Mouse (Mus musculus): ENCODE measurements around the gene Hsph1. TPM values are rescaled to one million over a fixed set of nuclear protein-coding genes. Genes with fewer than 3 reads are reported as not detected.
A peak's percentile ranks its signal among the peaks of the same experiment; 100 is the strongest.

Hsph1 gene
- polyA plus RNA-seq, 1 experiment from 2014 or later = 13.4 TPM

DNA sequence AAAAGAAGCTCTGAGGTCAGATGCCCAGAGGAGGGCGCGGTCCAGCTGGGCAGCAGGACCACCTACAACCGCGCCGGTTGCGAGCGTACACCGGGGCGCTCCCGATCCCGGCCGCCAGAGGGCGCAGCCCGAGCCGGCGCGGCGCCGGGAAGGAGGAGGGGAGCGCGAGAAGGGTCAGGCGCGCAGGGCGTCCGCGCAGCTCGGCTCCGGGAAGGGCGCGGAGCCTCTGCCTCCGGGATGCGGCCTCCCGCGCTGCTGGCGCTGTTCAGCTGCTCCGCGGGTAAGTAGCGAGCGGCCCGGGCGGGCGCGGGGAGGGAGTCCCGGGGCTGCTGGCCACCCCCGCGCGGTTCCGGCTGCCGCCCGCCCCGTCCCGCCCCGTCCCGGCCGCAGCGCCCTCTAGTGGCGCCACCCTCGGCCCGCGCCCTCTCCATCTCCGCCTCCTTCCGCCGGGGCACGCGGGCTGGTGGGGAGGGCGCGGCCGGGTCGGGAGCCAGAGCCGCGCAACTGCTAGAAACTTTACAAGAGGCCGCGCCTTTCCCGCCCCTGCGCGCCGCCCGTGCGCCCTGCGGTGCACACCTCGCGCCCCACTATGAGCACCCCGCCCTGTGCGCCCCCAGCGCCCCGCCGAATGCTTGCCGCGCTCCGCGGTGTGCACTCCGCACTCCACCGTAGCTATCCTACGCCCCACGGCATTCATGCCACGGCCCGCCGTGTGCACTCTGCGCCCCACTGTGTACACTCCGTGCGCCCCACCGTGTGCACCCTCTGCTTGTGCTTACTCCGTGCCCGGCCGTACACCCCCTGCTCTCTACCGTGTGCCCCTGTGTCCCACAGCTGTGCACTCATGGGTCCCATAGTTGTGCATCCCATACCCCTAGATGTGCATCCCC lies 42.2 kb upstream of the Hsph1 start, which contains the start of gene B3glct:
Gene B3glct, plus strand, starts transcription at position 131 of the 890 bp plus-strand sequence.
- under 1% methylated on average over 45 of the region's 106 CpGs for WGBS
- peak within 1 kb of the TSS; percentile 84 for H3K9ac ChIP-seq (ENCODE audit: low read length)
- H3K27ac ChIP-seq (replicated peaks) = peak within 1 kb of the TSS; percentile 87
- ATAC-seq (ENCODE audit: low FRiP score, low TSS enrichment) (peak; percentile 98), DNase-seq (ENCODE audit: low spot score) (peak; percentile 89)
- H3K4me2 ChIP-seq (replicated peaks; ENCODE audit: low read depth) = peak within 1 kb of the TSS; percentile 92
- no peaks in the 10 kb centered on the region for H3K27me3 ChIP-seq (ENCODE audit: control insufficient read depth, insufficient read depth, low read length)
- H3K4me1 ChIP-seq (replicated peaks; ENCODE audit: control insufficient read depth, insufficient read depth) = 0 out of 2 replicates have a peak, but pooled peaks cover 3% of the 10 kb centered on the region
- H3K36me3 ChIP-seq (ENCODE audit: control insufficient read depth, insufficient read depth, low read length) = no peaks in the 10 kb centered on the region
- TF ChIP-seq EP300 (optimal IDR thresholded peaks at IDR 0.05) (no peak), CTCF (IDR thresholded peaks at IDR 0.05; ENCODE audit: low read depth) (peak; percentile 80)
- H3K4me3 ChIP-seq (ENCODE audit: low read depth, low read length) = peak within 1 kb of the TSS; percentile 81
- no peaks in the 10 kb centered on the region for H3K9me3 ChIP-seq (ENCODE audit: control insufficient read depth, low read length)

- ATAC-seq (ENCODE audit: low FRiP score, low TSS enrichment) (no peak), DNase-seq (ENCODE audit: low spot score) (no peak)
- no peaks in the 10 kb centered on the region for H3K27me3 ChIP-seq (ENCODE audit: control insufficient read depth, insufficient read depth, low read length)
- no peak overlapping the region for H3K4me2 ChIP-seq (replicated peaks; ENCODE audit: low read depth)
- H3K9ac ChIP-seq (ENCODE audit: low read length) = no peak overlapping the region
- H3K4me1 ChIP-seq (replicated peaks; ENCODE audit: control insufficient read depth, insufficient read depth) = 0 out of 2 replicates have a peak, but pooled peaks cover 3% of the 10 kb centered on the region
- H3K27ac ChIP-seq (replicated peaks) = no peak overlapping the region
- TF ChIP-seq CTCF (IDR thresholded peaks at IDR 0.05; ENCODE audit: low read depth) (no peak), EP300 (optimal IDR thresholded peaks at IDR 0.05) (no peak)
- H3K36me3 ChIP-seq (ENCODE audit: control insufficient read depth, insufficient read depth, low read length) = no peaks in the 10 kb centered on the region
- no peaks in the 10 kb centered on the region for H3K9me3 ChIP-seq (ENCODE audit: control insufficient read depth, low read length)
- no peak overlapping the region for H3K4me3 ChIP-seq (ENCODE audit: low read depth, low read length)
- 84% methylated on average over 3 of the region's 3 CpGs for WGBS
These were observed 41.0 kb upstream of the Hsph1 start for GRCm38 (mm10) chr5:149677196-149677595.

GRCm38 (mm10) chr5:149663417-149663816 lies 27.2 kb upstream of the Hsph1 start:
- 75% methylated on average over 5 of the region's 5 CpGs for WGBS
- H3K27ac ChIP-seq (replicated peaks) = no peak overlapping the region
- H3K9ac ChIP-seq (ENCODE audit: low read length) = no peak overlapping the region
- ATAC-seq (ENCODE audit: low FRiP score, low TSS enrichment) (no peak), DNase-seq (ENCODE audit: low spot score) (no peak)
- no peaks in the 10 kb centered on the region for H3K36me3 ChIP-seq (ENCODE audit: control insufficient read depth, insufficient read depth, low read length)
- no peaks in the 10 kb centered on the region for H3K9me3 ChIP-seq (ENCODE audit: control insufficient read depth, low read length)
- H3K4me1 ChIP-seq (replicated peaks; ENCODE audit: control insufficient read depth, insufficient read depth) = no peaks in the 10 kb centered on the region
- H3K27me3 ChIP-seq (ENCODE audit: control insufficient read depth, insufficient read depth, low read length) = no peaks in the 10 kb centered on the region
- no peak overlapping the region for H3K4me2 ChIP-seq (replicated peaks; ENCODE audit: low read depth)
- H3K4me3 ChIP-seq (ENCODE audit: low read depth, low read length) = no peak overlapping the region
- no peak for TF ChIP-seq CTCF (IDR thresholded peaks at IDR 0.05; ENCODE audit: low read depth)
- TF ChIP-seq EP300 (optimal IDR thresholded peaks at IDR 0.05) = no peak

DNA sequence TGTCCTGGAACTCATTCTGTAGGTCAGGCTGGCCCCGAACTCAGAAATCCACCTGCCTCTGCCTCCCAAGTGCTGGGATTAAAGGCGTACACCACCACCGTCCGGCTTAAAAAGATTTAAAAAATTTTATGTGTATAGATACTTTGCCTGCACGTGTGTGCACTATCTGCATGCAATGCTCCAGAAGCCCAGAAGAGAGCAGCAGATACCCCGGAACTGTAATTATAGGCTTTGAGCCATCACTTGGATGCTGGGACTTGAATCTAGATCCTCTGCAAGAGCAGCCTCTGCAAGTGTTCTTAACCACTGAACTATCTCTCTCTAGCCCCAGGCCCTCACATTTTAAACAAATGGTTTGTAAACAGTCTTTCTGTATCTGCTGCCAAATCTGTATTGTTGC lies 26.8 kb upstream of the Hsph1 start:
- no peak for ATAC-seq (ENCODE audit: low FRiP score, low TSS enrichment)
- no peaks in the 10 kb centered on the region for H3K36me3 ChIP-seq (ENCODE audit: control insufficient read depth, insufficient read depth, low read length)
- no peaks in the 10 kb centered on the region for H3K27me3 ChIP-seq (ENCODE audit: control insufficient read depth, insufficient read depth, low read length)
- H3K4me3 ChIP-seq (ENCODE audit: low read depth, low read length) = no peak overlapping the region
- no peaks in the 10 kb centered on the region for H3K9me3 ChIP-seq (ENCODE audit: control insufficient read depth, low read length)
- 87% methylated on average over 6 of the region's 6 CpGs for WGBS
- no peak overlapping the region for H3K9ac ChIP-seq (ENCODE audit: low read length)
- no peak for DNase-seq (ENCODE audit: low spot score)
- H3K4me1 ChIP-seq (replicated peaks; ENCODE audit: control insufficient read depth, insufficient read depth) = no peaks in the 10 kb centered on the region
- H3K4me2 ChIP-seq (replicated peaks; ENCODE audit: low read depth) = no peak overlapping the region
- no peak overlapping the region for H3K27ac ChIP-seq (replicated peaks)
- TF ChIP-seq EP300 (optimal IDR thresholded peaks at IDR 0.05) (no peak), CTCF (IDR thresholded peaks at IDR 0.05; ENCODE audit: low read depth) (peak; percentile 27; the same call in 1 of the 2 replicates)

GRCm38 (mm10) chr5:149661428-149661827 lies 25.3 kb upstream of the Hsph1 start:
- no peaks in the 10 kb centered on the region for H3K9me3 ChIP-seq (ENCODE audit: control insufficient read depth, low read length)
- no peaks in the 10 kb centered on the region for H3K4me1 ChIP-seq (replicated peaks; ENCODE audit: control insufficient read depth, insufficient read depth)
- no peak overlapping the region for H3K4me3 ChIP-seq (ENCODE audit: low read depth, low read length)
- no peak for ATAC-seq (ENCODE audit: low FRiP score, low TSS enrichment)
- H3K27ac ChIP-seq (replicated peaks) = no peak overlapping the region
- no peaks in the 10 kb centered on the region for H3K36me3 ChIP-seq (ENCODE audit: control insufficient read depth, insufficient read depth, low read length)
- 88% methylated on average over 6 of the region's 6 CpGs for WGBS
- no peaks in the 10 kb centered on the region for H3K27me3 ChIP-seq (ENCODE audit: control insufficient read depth, insufficient read depth, low read length)
- no peak overlapping the region for H3K9ac ChIP-seq (ENCODE audit: low read length)
- DNase-seq (ENCODE audit: low spot score) = no peak
- TF ChIP-seq EP300 (optimal IDR thresholded peaks at IDR 0.05) (no peak), CTCF (IDR thresholded peaks at IDR 0.05; ENCODE audit: low read depth) (no peak)
- no peak overlapping the region for H3K4me2 ChIP-seq (replicated peaks; ENCODE audit: low read depth)

GRCm38 (mm10) chr5:149659414-149659780 lies 23.2 kb upstream of the Hsph1 start:
- Histone ChIP-seq H3K27ac (replicated peaks) (no peak overlapping the region), H3K4me3 (ENCODE audit: low read depth, low read length) (no peak overlapping the region), H3K4me1 (replicated peaks; ENCODE audit: control insufficient read depth, insufficient read depth) (no peaks in the 10 kb centered on the region), H3K9me3 (ENCODE audit: control insufficient read depth, low read length) (no peaks in the 10 kb centered on the region), H3K36me3 (ENCODE audit: control insufficient read depth, insufficient read depth, low read length) (no peaks in the 10 kb centered on the region), H3K4me2 (replicated peaks; ENCODE audit: low read depth) (no peak overlapping the region), H3K27me3 (ENCODE audit: control insufficient read depth, insufficient read depth, low read length) (no peaks in the 10 kb centered on the region), H3K9ac (ENCODE audit: low read length) (no peak overlapping the region)
- ATAC-seq (ENCODE audit: low FRiP score, low TSS enrichment) = no peak
- TF ChIP-seq EP300 (optimal IDR thresholded peaks at IDR 0.05) = no peak
- no peak for TF ChIP-seq CTCF (IDR thresholded peaks at IDR 0.05; ENCODE audit: low read depth)
- 67% methylated on average over 8 of the region's 9 CpGs for WGBS
- DNase-seq (ENCODE audit: low spot score) = no peak

All from stomach, postnatal 0 days (tissue).